9 mouse cellular contexts compared by ENCODE assay signal in genomic region chr7:130937266-130937841, GRCm38 (mm10). TPM values are rescaled to one million over a fixed set of nuclear protein-coding genes. Genes with fewer than 3 reads are reported as not detected.
DNase-seq lines count a peak whose midpoint lies in the region; ATAC-seq and TF ChIP-seq lines count a peak whose summit lies in the region.
"Had no signal": no experiment of that assay in that cellular context is flagged by ENCODE, and none has a peak within 500 bp of the region (broad histone marks: within the 10 kb centered on the region; RNA-seq: fewer than 3 reads in every experiment).

No protein-coding gene starts in this region.

- H3K27me3 ChIP-seq in lung, embryonic 15.5 days = peaks cover 73% of the 10 kb centered on the region
- H3K27me3 ChIP-seq in hindbrain, embryonic 16.5 days (replicated peaks; ENCODE audit: control insufficient read depth, insufficient read depth, low read length) = peaks cover 47% of the 10 kb centered on the region

- H3K9me3 ChIP-seq in lung, embryonic 15.5 days = no peaks in the 10 kb centered on the region
- H3K9me3 ChIP-seq in hindbrain, embryonic 16.5 days (ENCODE audit: control insufficient read depth, low read length) = no peaks in the 10 kb centered on the region
- H3K9me3 ChIP-seq: midbrain, embryonic 12.5 days had no signal

- DNase-seq in adrenal gland, postnatal 14 days = peak; percentile 15
- DNase-seq in adrenal gland, postnatal 4 days (ENCODE audit: low spot score in 2 of 2) = no peak
- DNase-seq in lung, postnatal 36 days = no peak
- DNase-seq in yolk sac, embryonic 10.5 days (ENCODE audit: low spot score) = no peak
- DNase-seq in right cerebral cortex, postnatal 14 days = no peak

- H3K27ac ChIP-seq in lung, embryonic 15.5 days = no peak overlapping the region
- H3K27ac ChIP-seq in hindbrain, embryonic 16.5 days (ENCODE audit: low read depth, low read length) = no peak overlapping the region
- H3K27ac ChIP-seq in olfactory bulb, adult 2 months (ENCODE audit: insufficient read depth, low read depth, low read length) = no peak overlapping the region; the same call in 1 of the 2 replicates
- H3K27ac ChIP-seq: midbrain, embryonic 12.5 days had no signal

- TF ChIP-seq CTCF in olfactory bulb, adult 2 months (IDR thresholded peaks at IDR 0.05; ENCODE audit: insufficient read depth, low read depth, low read length) = no peak

- H3K9ac ChIP-seq in lung, embryonic 15.5 days = no peak overlapping the region
- H3K9ac ChIP-seq in hindbrain, embryonic 16.5 days (ENCODE audit: low read depth, low read length) = no peak overlapping the region

- no peak for ATAC-seq in lung, embryonic 15.5 days (ENCODE audit: borderline replicate concordance, extremely low read depth, low FRiP score, low TSS enrichment)
- ATAC-seq in hindbrain, embryonic 16.5 days = no peak

- H3K4me2 ChIP-seq in lung, embryonic 15.5 days = peak overlapping the region; percentile 89
- peak overlapping the region; percentile 78 for H3K4me2 ChIP-seq in hindbrain, embryonic 16.5 days (ENCODE audit: low read length)

- no peaks in the 10 kb centered on the region for H3K36me3 ChIP-seq in lung, embryonic 15.5 days
- H3K36me3 ChIP-seq in hindbrain, embryonic 16.5 days (ENCODE audit: control insufficient read depth, insufficient read depth, low read length) = no peaks in the 10 kb centered on the region
- H3K36me3 ChIP-seq: midbrain, embryonic 12.5 days had no signal

- peaks cover 19% of the 10 kb centered on the region for H3K4me1 ChIP-seq in lung, embryonic 15.5 days
- H3K4me1 ChIP-seq in hindbrain, embryonic 16.5 days (ENCODE audit: control insufficient read depth, insufficient read depth, low read depth, low read length) = peaks cover 19% of the 10 kb centered on the region
- H3K4me1 ChIP-seq in olfactory bulb, adult 2 months (ENCODE audit: control insufficient read depth, insufficient read depth, low read length) = peaks cover 16% of the 10 kb centered on the region

- H3K4me3 ChIP-seq in lung, embryonic 15.5 days = peak overlapping the region; percentile 55
- H3K4me3 ChIP-seq in hindbrain, embryonic 16.5 days (ENCODE audit: low read length) = peak overlapping the region; percentile 50
- H3K4me3 ChIP-seq in olfactory bulb, adult 2 months (ENCODE audit: insufficient read depth, low read depth, low read length) = peak overlapping the region; percentile 68; the same call in 1 of the 2 replicates

- 22% methylated on average over 12 of the region's 12 CpGs for WGBS in lung, embryonic 15.5 days
- 26% methylated on average over 12 of the region's 12 CpGs for WGBS in hindbrain, embryonic 16.5 days
- 19% methylated on average over 12 of the region's 12 CpGs for WGBS in olfactory bulb, adult 2 months

- TF ChIP-seq POLR2A in olfactory bulb, adult 2 months (IDR thresholded peaks at IDR 0.05; ENCODE audit: insufficient read depth, low read depth, low read length) = no peak

RNA-seq across cellular contexts. Expression of gene Htra1, which starts 1.4 kb away (rescaled TPM):
- total RNA-seq in adrenal gland, postnatal 14 days (2021) = 77.0 and 81.6 TPM in 2 replicates
- total RNA-seq in adrenal gland, postnatal 4 days (2021) = 10 to 100 TPM; 52.9 to 66.2 TPM
- polyA plus RNA-seq in lung, embryonic 15.5 days (2015; fragmentation: Nextera tagmentation; extraction: Ambion mirVana) = 58.0 and 59.7 TPM in 2 replicates
- 23.1 and 25.9 TPM in 2 replicates for polyA plus RNA-seq in hindbrain, embryonic 16.5 days (2015; fragmentation: Nextera tagmentation; extraction: Ambion mirVana)
- polyA plus RNA-seq in olfactory bulb, adult 2 months (2012; ENCODE audit: insufficient read depth, insufficient read length, low replicate concordance, missing spikeins) = not detected in 2 replicates
